Mouse (Mus musculus): ENCODE results near the gene Ndufa12.

DNA sequence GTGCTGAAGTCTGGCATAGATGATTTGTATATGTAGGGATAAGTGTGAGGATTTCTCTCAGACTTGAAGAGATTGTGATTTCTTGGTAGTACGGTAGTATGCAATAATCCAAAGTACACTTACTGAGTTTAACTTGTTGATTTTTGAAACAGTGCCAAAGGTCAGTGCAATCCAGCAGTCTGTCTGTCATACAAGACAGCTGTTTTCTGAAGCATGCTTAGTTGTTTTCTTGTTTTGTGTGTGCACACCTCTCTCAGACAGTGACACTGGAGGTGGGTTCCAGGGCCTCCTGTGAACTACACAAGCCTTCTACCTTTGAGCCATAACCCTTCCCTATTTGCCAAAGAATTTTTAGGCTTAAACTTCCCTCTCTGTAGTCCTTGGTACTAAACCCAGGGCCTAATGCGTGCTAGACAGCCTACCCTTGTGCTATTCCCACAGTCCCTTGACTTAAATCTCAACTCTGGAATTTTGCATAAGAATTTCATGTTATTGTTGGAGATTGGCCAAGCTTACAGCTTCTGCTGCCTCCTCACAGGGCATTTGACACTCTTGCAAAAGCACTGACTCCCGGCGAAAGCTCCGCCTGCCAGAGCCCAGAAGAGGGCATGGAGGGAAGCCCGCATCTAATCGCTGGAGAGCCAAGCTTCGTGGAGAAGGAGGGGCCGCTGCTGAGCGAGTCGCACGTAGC, 26.9 kb upstream of the Ndufa12 start:
- no peak for TF ChIP-seq CTCF (IDR thresholded peaks at IDR 0.05)
- TF ChIP-seq EP300 (IDR thresholded peaks at IDR 0.05), result no peak

Measured in lung, postnatal 0 days (tissue).